Mouse (Mus musculus): Measurements from ENCODE around the gene Rasa3. TPM values are rescaled to one million over a fixed set of nuclear protein-coding genes. Genes with fewer than 3 reads are reported as not detected.

Rasa3 gene
- total and polyA plus RNA-seq, 3 experiments: 22.4 to 28.0 TPM; not detected in 1

DNA sequence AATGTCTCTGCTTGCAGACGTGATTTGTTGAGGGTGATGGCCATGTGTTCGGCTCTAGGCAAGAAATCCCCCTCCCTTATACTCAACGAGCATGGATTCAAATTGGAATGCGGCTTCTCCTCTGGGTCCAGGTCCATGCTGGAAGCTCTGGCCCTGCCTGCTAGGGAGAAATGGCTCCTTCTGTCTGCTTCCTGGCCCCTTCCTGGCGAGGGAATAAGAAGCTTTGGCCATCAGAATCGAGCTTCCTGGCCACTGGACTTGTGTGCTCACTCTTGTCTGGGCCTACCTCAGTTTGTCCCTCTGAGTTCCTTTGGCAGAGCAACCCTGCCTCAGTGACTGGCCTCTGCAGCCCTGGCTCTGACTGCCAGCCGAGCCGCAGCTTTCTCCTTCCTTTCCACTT is 19.8 kb upstream of the Rasa3 start:
- Histone ChIP-seq H3K27ac (ENCODE audit: control insufficient read depth, low read depth, low read length) (no peak overlapping the region), H3K79me2 (ENCODE audit: control insufficient read depth, insufficient read depth, low read length, poor library complexity) (no peaks in the 10 kb centered on the region), H3K27me3 (ENCODE audit: control insufficient read depth in 1 of 2, insufficient read depth in 2 of 2, low read length in 2 of 2) (no peaks in the 10 kb centered on the region; a peak in 1 of 4 replicates), H3K4me3 (ENCODE audit: control insufficient read depth in 1 of 2, insufficient read depth in 1 of 2, low read depth in 2 of 2, low read length in 2 of 2) (no peak overlapping the region), H3K36me3 (ENCODE audit: control insufficient read depth in 1 of 2, insufficient read depth in 2 of 2, low read length in 2 of 2) (peaks cover 0 to 12% of the 10 kb centered on the region in 2 experiments; a peak in 2 of 4 replicates), H3K4me1 (ENCODE audit: control insufficient read depth in 1 of 2, insufficient read depth in 2 of 2, low read length in 2 of 2) (peaks cover 0 to 24% of the 10 kb centered on the region in 2 experiments; a peak in 2 of 4 replicates), H3K9ac (ENCODE audit: control insufficient read depth, low read depth, low read length, poor library complexity, severe bottlenecking) (no peak overlapping the region), H3K9me3 (replicated peaks; ENCODE audit: insufficient read depth, low read length) (no peaks in the 10 kb centered on the region)
- no peak for DNase-seq (ENCODE audit: low read depth, low spot score)
- TF ChIP-seq POLR2A (IDR thresholded peaks at IDR 0.05; ENCODE audit: control insufficient read depth in 1 of 2, insufficient read depth in 1 of 2, low read depth in 1 of 2, low read length in 2 of 2, poor library complexity in 1 of 2) (no peak), USF2 (IDR thresholded peaks at IDR 0.05; ENCODE audit: borderline replicate concordance in 1 of 2, insufficient read depth in 1 of 2, low read depth in 1 of 2, low read length in 2 of 2) (no peak), MYB (IDR thresholded peaks at IDR 0.05; ENCODE audit: low read depth, low read length) (no peak), E2F4 (IDR thresholded peaks at IDR 0.05; ENCODE audit: borderline replicate concordance, low read depth, low read length) (no peak), RAD21 (IDR thresholded peaks at IDR 0.05; ENCODE audit: low read depth, low read length) (no peak), CHD1 (IDR thresholded peaks at IDR 0.05; ENCODE audit: low read depth, low read length) (no peak), CTCF (IDR thresholded peaks at IDR 0.05 in 2 of 3, conservative IDR thresholded peaks at IDR 0.05 in 1 of 3; ENCODE audit: control insufficient read depth in 1 of 3, insufficient read depth in 1 of 3, low read depth in 2 of 3, low read length in 3 of 3, poor library complexity in 1 of 3, severe bottlenecking in 1 of 3) (no peak)

DNA sequence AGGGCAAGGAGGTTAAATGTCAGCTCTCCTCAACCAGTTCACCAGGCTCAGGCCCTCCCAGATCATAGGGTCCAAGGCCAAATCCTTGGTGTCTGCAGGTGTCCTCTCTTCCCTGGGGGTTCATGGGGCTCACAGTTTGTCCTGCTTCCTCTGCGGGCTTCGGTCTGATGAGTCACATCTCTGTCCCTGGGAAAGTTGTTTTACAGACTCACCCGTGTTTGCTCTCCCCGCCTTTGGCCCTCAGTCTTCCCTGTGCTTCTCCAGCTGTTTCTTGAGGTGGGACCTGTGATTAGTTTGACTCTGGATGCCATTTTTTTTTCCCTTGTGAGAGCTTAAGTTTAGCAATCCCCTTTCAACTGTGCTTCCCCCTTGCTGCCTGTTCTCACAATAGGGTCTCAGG is 18.8 kb upstream of the Rasa3 start:
- DNase-seq (ENCODE audit: low read depth, low spot score): no peak
- Histone ChIP-seq H3K4me3 (ENCODE audit: control insufficient read depth in 1 of 2, insufficient read depth in 1 of 2, low read depth in 2 of 2, low read length in 2 of 2) (no peak overlapping the region), H3K4me1 (ENCODE audit: control insufficient read depth in 1 of 2, insufficient read depth in 2 of 2, low read length in 2 of 2) (peaks cover 0 to 24% of the 10 kb centered on the region in 2 experiments; a peak in 2 of 4 replicates), H3K27ac (ENCODE audit: control insufficient read depth, low read depth, low read length) (no peak overlapping the region), H3K79me2 (ENCODE audit: control insufficient read depth, insufficient read depth, low read length, poor library complexity) (no peaks in the 10 kb centered on the region), H3K27me3 (ENCODE audit: control insufficient read depth in 1 of 2, insufficient read depth in 2 of 2, low read length in 2 of 2) (no peaks in the 10 kb centered on the region; a peak in 1 of 4 replicates), H3K9me3 (replicated peaks; ENCODE audit: insufficient read depth, low read length) (no peaks in the 10 kb centered on the region), H3K36me3 (ENCODE audit: control insufficient read depth in 1 of 2, insufficient read depth in 2 of 2, low read length in 2 of 2) (peaks cover 0 to 12% of the 10 kb centered on the region in 2 experiments; a peak in 2 of 4 replicates), H3K9ac (ENCODE audit: control insufficient read depth, low read depth, low read length, poor library complexity, severe bottlenecking) (no peak overlapping the region)
- TF ChIP-seq MYC (IDR thresholded peaks at IDR 0.05; ENCODE audit: low read depth, low read length) (no peak), BHLHE40 (IDR thresholded peaks at IDR 0.05; ENCODE audit: borderline replicate concordance, low read depth, low read length) (no peak), EP300 (IDR thresholded peaks at IDR 0.05; ENCODE audit: low read depth in 1 of 2, low read length in 2 of 2) (no peak), SMC3 (IDR thresholded peaks at IDR 0.05; ENCODE audit: low read depth, low read length) (no peak), CTCF (IDR thresholded peaks at IDR 0.05 in 2 of 3, conservative IDR thresholded peaks at IDR 0.05 in 1 of 3; ENCODE audit: control insufficient read depth in 1 of 3, insufficient read depth in 1 of 3, low read depth in 2 of 3, low read length in 3 of 3, poor library complexity in 1 of 3, severe bottlenecking in 1 of 3) (no peak), CHD2 (IDR thresholded peaks at IDR 0.05; ENCODE audit: low read length) (no peak), POLR2A (IDR thresholded peaks at IDR 0.05; ENCODE audit: control insufficient read depth in 1 of 2, insufficient read depth in 1 of 2, low read depth in 1 of 2, low read length in 2 of 2, poor library complexity in 1 of 2) (no peak), POLR2AphosphoS5 (IDR thresholded peaks at IDR 0.05; ENCODE audit: borderline replicate concordance, low read depth, low read length) (no peak), RAD21 (IDR thresholded peaks at IDR 0.05; ENCODE audit: low read depth, low read length) (no peak), ZNF384 (IDR thresholded peaks at IDR 0.05; ENCODE audit: low read depth, low read length) (no peak)

All from MEL (cell line).